Mouse (Mus musculus): Measurements from ENCODE around the gene Siglec1.

Gene Siglec1

GRCm38 (mm10) chr2:131097087-131097486, 10.5 kb upstream of the Siglec1 start:
- no peak for DNase-seq (ENCODE audit: low read depth, low spot score)

DNA sequence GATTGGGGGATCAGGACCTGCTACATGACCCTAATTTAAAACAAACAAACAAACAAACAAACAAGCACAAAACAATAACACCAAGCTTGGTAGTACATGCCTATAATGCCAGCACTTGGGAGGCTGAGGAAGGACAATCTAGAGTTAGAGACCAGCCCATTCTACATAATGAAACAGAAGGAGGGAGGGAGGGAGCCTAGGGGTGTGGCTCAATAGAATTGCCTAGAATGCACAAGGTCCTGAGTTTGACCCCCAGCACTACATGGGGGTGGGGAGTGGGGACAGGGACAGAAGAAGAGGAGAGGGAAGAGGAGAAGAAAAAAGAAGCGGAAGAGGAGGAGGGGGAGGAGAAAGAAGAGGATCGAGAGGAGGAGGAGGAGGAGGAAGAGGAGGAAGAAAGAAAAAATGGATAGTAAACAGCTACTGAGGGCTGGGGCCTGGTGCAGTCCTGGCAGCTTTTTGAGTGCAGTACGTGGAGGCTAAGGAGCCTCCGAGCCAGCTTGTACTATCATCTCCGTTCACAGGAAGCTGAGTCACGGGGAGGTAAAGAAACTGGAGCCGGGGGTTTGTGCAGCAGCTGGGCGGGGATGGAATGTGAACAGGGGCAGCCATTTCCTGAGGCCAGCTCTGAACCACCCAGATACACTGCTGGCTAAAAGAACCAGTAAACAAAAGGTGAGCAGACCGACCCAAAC, 9.7 kb upstream of the Siglec1 start:
- DNase-seq (ENCODE audit: low read depth, low spot score): no peak

GRCm38 (mm10) chr2:131094823-131095222, 8.3 kb upstream of the Siglec1 start:
- peak; percentile 78 for DNase-seq (ENCODE audit: low read depth, low spot score)

- DNase-seq (ENCODE audit: low read depth, low spot score): no peak
Observed at GRCm38 (mm10) chr2:131093577-131093976, 7.0 kb upstream of the Siglec1 start.

- DNase-seq (ENCODE audit: low read depth, low spot score): no peak
Observed at GRCm38 (mm10) chr2:131090852-131091251, 4.3 kb upstream of the Siglec1 start.

DNA sequence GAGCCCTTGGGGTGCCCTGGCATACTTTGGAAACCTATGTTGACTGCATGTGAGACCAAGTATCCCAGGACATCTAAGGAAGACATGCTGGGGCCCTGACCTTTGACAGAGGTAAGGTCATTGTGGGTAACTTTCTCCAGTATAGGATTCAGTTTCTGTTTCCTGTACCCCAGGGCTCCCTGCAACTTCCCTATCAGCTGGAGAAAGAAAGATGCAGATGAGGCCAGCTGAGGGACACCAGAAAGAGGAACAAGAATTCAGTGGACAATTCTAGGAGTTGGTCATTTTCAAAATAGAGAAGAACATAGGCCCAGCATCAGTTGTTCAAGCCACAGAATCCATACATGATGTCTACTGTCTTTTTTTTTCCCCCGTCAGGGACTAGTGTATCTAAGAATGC, 3.1 kb upstream of the Siglec1 start:
- no peak for DNase-seq (ENCODE audit: low read depth, low spot score)

DNA sequence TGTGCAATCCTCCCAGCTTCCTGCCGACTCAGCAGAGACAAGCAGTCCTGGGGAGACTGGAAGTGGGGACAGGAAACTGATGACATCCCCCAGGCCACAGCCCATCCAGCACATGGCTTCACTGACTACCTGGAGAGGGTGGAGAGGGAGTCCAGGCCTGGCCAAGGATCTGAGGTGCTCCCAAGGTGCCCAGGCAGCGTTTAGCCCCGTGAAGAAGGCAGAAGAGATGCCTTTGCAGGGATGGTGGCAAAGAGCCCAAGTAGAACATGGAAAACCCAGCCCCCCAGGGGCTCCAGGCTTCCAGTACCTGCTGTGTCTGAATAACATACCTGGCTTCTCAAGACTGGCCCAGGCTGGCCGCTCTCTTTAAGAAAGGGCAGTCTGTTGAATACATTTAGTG, 2.0 kb upstream of the Siglec1 start:
- no peak for DNase-seq (ENCODE audit: low read depth, low spot score)

- no peak for DNase-seq (ENCODE audit: low read depth, low spot score)
Observed at GRCm38 (mm10) chr2:131084206-131084605, 2.4 kb downstream of the Siglec1 start.

DNA sequence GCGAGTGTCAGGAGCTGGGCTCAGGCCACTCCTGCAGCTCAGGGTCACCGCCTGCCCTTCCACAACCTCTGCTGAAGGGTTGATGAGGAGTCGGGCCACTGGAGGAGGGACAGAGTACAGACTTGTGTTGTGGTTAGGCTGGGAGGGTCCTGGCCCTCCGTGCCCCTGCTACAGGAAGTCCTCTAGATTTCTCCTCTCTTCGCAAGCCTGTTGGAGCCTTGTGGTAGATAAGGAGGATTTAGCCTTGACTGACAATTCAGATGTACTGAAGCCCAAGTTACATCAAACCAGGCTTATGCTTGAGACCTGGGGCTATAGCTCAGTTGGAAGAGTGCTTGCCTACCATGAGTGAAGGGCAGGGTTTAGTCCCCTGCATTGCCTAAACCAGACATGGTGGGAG, 6.1 kb downstream of the Siglec1 start:
- DNase-seq (ENCODE audit: low read depth, low spot score): no peak

DNA sequence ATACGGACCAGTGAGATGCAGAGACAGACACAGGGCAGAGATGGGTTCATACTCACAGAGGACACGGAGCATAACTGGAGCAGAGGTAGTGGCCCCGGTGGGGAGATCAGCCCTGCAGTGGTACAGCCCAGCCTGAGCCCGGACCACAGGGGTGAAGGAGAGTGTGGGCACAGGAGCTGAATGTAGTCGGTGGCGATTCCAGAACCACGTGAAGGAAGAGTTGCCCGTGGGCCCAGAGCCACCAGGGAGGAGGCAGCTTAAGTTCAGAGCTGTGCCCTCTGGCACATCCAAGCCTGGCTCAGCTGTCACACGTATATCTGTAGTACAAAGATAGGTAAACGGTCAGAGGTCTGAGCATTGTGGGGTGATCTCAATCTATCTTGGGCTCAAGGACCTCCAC, 14.0 kb downstream of the Siglec1 start:
- no peak for DNase-seq (ENCODE audit: low read depth, low spot score)

GRCm38 (mm10) chr2:131067481-131067880, 19.1 kb downstream of the Siglec1 start:
- DNase-seq (ENCODE audit: low read depth, low spot score): no peak

DNA sequence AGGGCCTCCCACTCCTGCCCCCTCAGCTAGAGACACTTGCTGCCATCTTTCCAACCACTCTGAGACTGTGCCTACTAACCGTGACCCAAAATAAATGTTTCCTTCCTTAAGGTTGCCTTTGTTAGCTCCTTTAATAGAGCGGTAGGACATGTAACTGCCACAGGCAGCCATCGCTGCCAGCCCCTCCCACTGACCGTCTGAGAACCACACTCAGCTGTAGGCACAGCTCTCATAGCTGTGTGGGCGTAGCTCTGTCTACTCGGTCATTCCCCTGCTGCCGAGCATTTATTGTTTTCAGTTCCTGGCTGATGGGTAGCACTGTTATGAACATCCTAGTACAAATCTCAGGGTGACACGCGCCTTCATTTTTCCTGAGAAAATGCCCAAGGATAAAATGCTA, 20.2 kb downstream of the Siglec1 start:
- DNase-seq (ENCODE audit: low read depth, low spot score): no peak

GRCm38 (mm10) chr2:131063404-131063864, 23.1 kb downstream of the Siglec1 start, which contains the start of gene Adam33:
Gene Adam33 (minus strand): TSS chr2:131063814.
- DNase-seq (ENCODE audit: low read depth, low spot score): no peak

- DNase-seq (ENCODE audit: low read depth, low spot score): no peak
Observed at GRCm38 (mm10) chr2:131061607-131062006, 25.0 kb downstream of the Siglec1 start.

DNA sequence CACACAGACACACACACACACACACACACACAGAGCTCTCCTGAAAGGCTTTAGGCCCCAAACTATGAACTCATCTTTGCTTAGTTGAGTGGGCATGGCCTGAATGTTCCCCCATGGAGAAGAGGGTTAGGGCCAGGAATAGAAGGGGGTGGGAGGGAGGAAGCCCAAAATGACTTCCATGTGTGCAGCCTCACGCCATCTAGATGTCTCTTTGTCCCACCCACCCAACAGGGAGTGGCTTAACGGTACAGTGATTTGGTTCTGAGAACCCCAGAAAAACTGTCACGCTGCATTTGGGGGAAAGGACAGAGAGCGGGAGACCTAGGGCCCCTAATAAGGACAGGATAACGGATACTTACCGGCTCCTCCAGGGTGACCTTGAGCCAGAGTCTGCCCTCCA, 25.8 kb downstream of the Siglec1 start:
- no peak for DNase-seq (ENCODE audit: low read depth, low spot score)

DNA sequence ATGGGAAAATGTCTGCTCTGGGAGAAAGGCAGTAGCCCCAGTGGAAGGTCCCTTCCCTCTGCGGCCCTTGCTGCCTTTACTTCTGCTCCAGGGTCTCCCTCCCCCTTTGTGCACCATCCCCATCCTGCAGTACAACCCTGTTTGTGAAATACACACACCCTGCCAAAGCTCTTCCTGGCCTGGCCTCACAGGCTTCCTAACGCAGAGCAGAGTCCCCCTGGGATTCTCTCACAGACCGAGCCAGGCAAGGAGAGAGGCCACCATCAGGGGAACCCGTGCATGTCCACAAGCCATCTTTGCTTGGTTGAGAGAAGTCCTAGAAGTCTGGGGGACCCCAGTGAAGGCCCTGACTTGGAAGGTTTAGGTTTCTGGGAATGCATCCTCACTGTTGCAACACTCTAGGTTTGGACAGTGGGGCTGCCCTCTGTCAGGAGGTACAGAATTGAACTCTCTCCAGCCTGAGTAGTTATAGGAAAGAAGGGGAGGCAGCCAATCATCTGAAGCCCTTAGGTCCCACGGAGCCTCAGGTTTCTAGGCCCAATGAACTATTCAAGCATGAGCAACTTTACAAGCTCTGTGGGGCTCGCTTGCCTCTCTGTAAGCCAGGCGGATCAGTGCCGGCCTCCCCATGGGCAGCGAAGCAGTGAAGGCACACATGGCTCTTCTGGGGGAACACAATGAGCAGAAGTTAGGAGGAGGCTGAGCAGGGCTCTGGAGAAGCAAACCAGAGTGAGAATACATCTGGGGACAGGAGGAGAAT, 26.6 kb downstream of the Siglec1 start:
- DNase-seq (ENCODE audit: low read depth, low spot score): peak; percentile 26

GRCm38 (mm10) chr2:131059377-131059776, 27.2 kb downstream of the Siglec1 start:
- no peak for DNase-seq (ENCODE audit: low read depth, low spot score)

- no peak for DNase-seq (ENCODE audit: low read depth, low spot score)
Observed at GRCm38 (mm10) chr2:131058672-131059071, 27.9 kb downstream of the Siglec1 start.

DNA sequence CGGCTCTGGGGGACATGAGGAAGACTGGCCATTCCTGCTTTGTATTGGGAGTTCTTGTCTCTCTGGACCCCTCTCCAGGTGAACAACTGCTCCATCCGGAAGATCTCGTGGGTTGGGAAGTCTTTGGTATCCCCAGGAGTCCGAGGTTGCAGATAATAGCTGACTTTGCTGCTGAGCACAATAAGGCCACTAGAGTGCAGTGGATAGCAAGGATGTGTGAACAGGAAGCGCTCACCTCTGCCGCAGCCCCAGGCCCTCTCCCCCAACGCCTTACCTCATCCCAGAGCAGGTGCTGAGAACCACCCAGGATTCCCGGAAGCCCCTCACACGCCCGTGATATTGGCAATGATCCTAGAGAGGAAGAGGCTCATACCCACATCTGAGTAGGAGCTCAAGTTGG, 30.4 kb downstream of the Siglec1 start:
- no peak for DNase-seq (ENCODE audit: low read depth, low spot score)

GRCm38 (mm10) chr2:131055631-131056030, 30.9 kb downstream of the Siglec1 start:
- DNase-seq (ENCODE audit: low read depth, low spot score): peak; percentile 32

DNA sequence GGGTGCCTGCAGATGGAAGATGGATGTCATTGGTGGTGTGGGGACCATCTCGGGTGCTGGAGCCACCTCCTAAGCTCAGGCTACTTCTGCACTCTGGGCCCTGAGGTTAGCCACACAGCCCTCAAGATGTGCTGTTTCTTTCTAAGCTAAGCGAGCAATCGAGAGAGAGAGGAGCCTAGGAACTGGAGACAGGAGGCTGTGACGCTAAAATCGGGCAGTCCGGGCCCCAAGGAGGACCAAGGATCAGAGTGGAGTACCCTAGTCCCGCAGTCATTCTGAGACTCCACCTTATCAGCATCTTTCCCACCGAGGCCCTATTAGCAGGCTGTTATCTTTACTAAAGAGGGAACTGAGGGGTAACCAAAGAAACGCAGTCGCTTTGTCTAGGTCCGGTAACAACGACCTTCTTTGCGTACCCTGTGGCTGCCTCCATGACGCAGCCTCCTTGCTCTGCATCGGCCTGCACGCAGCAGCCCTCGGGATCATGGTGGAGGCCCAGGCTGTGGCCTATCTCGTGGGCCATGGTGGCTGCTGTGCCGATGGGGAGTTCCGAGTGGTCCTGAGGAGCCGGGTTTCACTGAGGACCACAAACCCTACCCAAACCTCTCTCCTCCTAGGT, 31.8 kb downstream of the Siglec1 start:
- no peak for DNase-seq (ENCODE audit: low read depth, low spot score)

DNA sequence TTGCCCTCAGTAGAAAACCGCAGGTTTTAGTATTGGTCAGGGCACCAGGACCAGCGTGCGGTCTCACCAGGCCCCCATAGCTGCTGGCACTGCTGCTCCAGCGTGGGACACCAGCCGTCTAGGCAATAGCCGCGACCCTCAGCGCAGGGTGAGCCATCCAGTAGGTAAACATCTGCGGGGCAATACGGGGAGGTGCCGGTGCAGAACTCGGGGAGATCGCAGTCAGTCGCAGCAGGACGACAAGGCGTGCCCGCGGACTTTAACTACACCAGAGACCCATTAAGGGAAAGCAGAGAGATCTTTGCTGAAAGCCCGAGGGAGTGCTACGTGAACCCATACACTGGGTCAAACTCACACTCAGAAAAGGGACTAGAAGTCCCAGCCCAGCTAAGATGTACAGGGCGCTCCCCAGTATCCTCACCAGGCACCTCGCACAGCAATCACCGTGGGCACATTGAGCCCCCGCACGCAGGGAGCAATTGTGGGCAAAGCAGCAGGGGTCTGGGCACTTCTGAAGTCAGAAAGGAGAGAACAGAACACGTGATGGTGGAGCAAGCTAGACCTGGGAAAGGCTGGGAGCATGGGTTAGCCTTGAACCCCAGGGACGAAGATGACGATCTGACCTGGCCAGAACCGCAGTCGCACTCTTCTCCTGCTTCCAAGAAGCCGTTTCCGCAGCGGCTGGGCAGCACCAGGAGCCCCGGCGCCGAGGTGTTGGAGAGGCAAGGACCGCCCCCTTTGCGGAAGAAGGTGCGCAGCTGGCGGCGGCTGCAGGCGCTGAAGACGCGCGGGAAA, 32.5 kb downstream of the Siglec1 start:
- DNase-seq (ENCODE audit: low read depth, low spot score): no peak
